Mouse (Mus musculus) hindlimb bud, embryonic 11.5 days (tissue): ENCODE measurements at regions not wholly inside any gene's neighbourhood (a gene's known extent, or its start where the extent isn't known, plus 50 kb on each side); places are given as distances from the start of the nearest gene placed in this dataset.

Experiments
- DNase-seq: peaks from one replicate; pipeline ENCODE4 v3.0.0-alpha.2; 2012; ENCODE audit warnings: low read depth, low spot score; ENCODE audit errors: extremely low spot score

- no peak for DNase-seq
Observed at GRCm38 (mm10) chr16:86034772-86035171, 133.1 kb upstream of the Adamts5 start.

GRCm38 (mm10) chr16:86027700-86028099 is 126.1 kb upstream of the Adamts5 start:
- DNase-seq, result no peak

GRCm38 (mm10) chr16:86015336-86015735 is 113.7 kb upstream of the Adamts5 start:
- DNase-seq, result no peak

GRCm38 (mm10) chr16:86011051-86011450 is 109.4 kb upstream of the Adamts5 start:
- no peak for DNase-seq

GRCm38 (mm10) chr16:86009638-86010329 is 108.2 kb upstream of the Adamts5 start:
- DNase-seq, result no peak

GRCm38 (mm10) chr16:86007799-86008198 is 106.2 kb upstream of the Adamts5 start:
- DNase-seq, result no peak

- no peak for DNase-seq
Observed at GRCm38 (mm10) chr16:86000846-86001245, 99.2 kb upstream of the Adamts5 start.

GRCm38 (mm10) chr16:85985841-85986240 is 84.2 kb upstream of the Adamts5 start:
- DNase-seq, result no peak

- DNase-seq, result no peak
Observed at GRCm38 (mm10) chr16:85977102-85977501, 75.5 kb upstream of the Adamts5 start.

GRCm38 (mm10) chr16:85966892-85967444 is 65.3 kb upstream of the Adamts5 start:
- no peak for DNase-seq

GRCm38 (mm10) chr16:85966251-85966650 is 64.6 kb upstream of the Adamts5 start:
- DNase-seq, result no peak

- no peak for DNase-seq
Observed at GRCm38 (mm10) chr16:85964352-85965210, 63.0 kb upstream of the Adamts5 start.

- DNase-seq, result no peak
Observed at GRCm38 (mm10) chr16:85956006-85956562, 54.5 kb upstream of the Adamts5 start.

- DNase-seq, result no peak
Observed at GRCm38 (mm10) chr16:85951628-85952027, 50.0 kb upstream of the Adamts5 start.
